Mouse (Mus musculus) stomach, embryonic 15.5 days (tissue): ENCODE measurements at regions not wholly inside any gene's neighbourhood (a gene's known extent, or its start where the extent isn't known, plus 50 kb on each side); places are given as distances from the start of the nearest gene placed in this dataset.

Experiments used
- ATAC-seq: fragments of 200-750 bp; cut with Nextera tagmentation; 2 replicates; pipeline ENCODE4 v1.8.0; 2017; ENCODE audit warnings: low read depth, moderate number of reproducible peaks, moderate TSS enrichment; ENCODE audit not compliant: insufficient read depth, low FRiP score
- H3K27ac ChIP-seq: fragments of 300-500 bp; sonication (generic); 2 replicates; pipeline ENCODE4 v1.5.1; 2015; ENCODE audit warnings: mild to moderate bottlenecking, inconsistent platforms
- H3K27me3 ChIP-seq: fragments of 300-500 bp; sonication (generic); replicated peaks from 2 replicates; pipeline ENCODE4 v1.6.1; 2015; ENCODE audit warnings: inconsistent platforms
- H3K36me3 ChIP-seq: fragments of 300-500 bp; sonication (generic); 2 replicates; pipeline ENCODE4 v1.6.1; 2015; ENCODE audit warnings: inconsistent platforms
- H3K4me1 ChIP-seq: fragments of 300-500 bp; sonication (generic); 2 replicates; pipeline ENCODE4 v1.6.1; 2015; ENCODE audit warnings: inconsistent platforms
- H3K4me2 ChIP-seq: fragments of 300-500 bp; sonication (generic); 2 replicates; pipeline ENCODE4 v1.6.1; 2015; ENCODE audit warnings: mild to moderate bottlenecking, inconsistent platforms
- H3K4me3 ChIP-seq: fragments of 300-500 bp; sonication (generic); replicated peaks from 2 replicates; pipeline ENCODE4 v1.5.1; 2015; ENCODE audit warnings: inconsistent platforms
- H3K9ac ChIP-seq: fragments of 300-500 bp; sonication (generic); 2 replicates; pipeline ENCODE4 v1.6.1; 2015; ENCODE audit warnings: inconsistent platforms
- H3K9me3 ChIP-seq: fragments of 300-500 bp; sonication (generic); 2 replicates; pipeline ENCODE4 v1.6.1; 2016; ENCODE audit warnings: inconsistent platforms
- WGBS: fragments of 180-500 bp; shearing (Covaris S2); methylation state at CpG from one replicate; pipeline ENCODE4 v1.1.7; 2015; 5-methylcytosine and 5-hydroxymethylcytosine counted together

DNA sequence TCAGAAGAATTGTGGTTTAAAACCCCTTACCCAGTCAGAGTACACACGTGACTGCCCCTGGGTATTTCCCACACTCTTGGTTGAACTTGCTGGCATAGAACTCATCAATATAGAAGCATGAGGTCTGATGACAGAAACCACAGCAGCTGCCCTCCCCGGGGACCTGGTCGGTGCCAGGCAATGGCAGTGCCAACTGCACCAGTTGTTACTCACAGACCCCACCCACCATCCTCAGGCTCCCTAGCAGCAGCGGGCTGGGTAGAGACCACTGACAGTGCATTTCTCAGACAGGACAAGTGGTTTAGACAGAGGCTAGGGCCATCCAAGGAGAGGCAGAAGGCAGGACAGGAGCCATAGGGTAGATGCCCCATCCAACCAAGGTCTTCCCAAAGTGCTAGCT, 144.7 kb upstream of the Lhx5 start:
- no peak overlapping the region for H3K4me2 ChIP-seq
- 0 out of 2 replicates have a peak, but pooled peaks cover 5% of the 10 kb centered on the region for H3K4me1 ChIP-seq
- no peak overlapping the region for H3K4me3 ChIP-seq
- ATAC-seq: no peak
- H3K9me3 ChIP-seq: no peaks in the 10 kb centered on the region
- peaks cover 19% of the 10 kb centered on the region for H3K27me3 ChIP-seq
- no peak overlapping the region for H3K27ac ChIP-seq
- 76% methylated on average over 4 of the region's 4 CpGs for WGBS
- no peak overlapping the region for H3K9ac ChIP-seq
- H3K36me3 ChIP-seq: no peaks in the 10 kb centered on the region

DNA sequence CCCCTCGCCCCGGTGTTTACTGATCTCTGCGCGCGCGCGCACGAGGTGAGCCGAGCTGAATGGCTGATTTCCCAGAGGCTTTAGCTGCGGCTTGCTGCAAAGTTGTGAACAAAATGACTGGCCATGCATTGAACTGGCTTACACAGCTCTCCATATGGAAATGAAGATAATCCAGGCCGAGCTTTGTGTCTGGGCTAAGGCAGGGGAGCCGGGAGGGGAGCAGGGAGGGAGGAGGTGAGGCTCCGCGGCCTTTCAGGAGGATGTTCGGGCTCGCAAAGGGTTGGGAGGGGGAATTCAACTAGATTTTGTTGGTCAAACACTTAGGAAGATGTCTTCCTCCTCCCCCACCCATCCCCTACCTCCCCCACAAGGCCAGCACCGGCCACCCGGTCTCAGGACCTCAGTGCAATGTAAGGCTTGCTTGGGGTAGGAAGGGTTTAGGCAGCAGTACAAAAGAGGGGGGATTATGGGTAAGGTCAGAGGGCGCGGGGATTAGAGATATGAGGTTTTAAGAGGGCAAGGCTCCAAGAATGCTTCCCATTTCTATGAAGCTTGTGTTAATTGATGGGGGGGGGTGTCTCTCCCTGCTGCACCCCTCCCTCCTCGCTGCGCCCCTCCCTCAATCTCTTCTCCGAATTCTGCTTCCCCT, 143.3 kb upstream of the Lhx5 start:
- no peak overlapping the region for H3K9ac ChIP-seq
- H3K27ac ChIP-seq: no peak overlapping the region
- H3K36me3 ChIP-seq: no peaks in the 10 kb centered on the region
- 12% methylated on average over 23 of the region's 23 CpGs for WGBS
- H3K4me3 ChIP-seq: no peak overlapping the region
- H3K4me1 ChIP-seq: 0 out of 2 replicates have a peak, but pooled peaks cover 5% of the 10 kb centered on the region
- no peak for ATAC-seq
- H3K9me3 ChIP-seq: no peaks in the 10 kb centered on the region
- H3K27me3 ChIP-seq: peaks cover 11% of the 10 kb centered on the region; the same call in 1 of the 2 replicates
- H3K4me2 ChIP-seq: 0 out of 2 replicates have a peak overlapping the region, but pooled peaks have one; percentile 10

DNA sequence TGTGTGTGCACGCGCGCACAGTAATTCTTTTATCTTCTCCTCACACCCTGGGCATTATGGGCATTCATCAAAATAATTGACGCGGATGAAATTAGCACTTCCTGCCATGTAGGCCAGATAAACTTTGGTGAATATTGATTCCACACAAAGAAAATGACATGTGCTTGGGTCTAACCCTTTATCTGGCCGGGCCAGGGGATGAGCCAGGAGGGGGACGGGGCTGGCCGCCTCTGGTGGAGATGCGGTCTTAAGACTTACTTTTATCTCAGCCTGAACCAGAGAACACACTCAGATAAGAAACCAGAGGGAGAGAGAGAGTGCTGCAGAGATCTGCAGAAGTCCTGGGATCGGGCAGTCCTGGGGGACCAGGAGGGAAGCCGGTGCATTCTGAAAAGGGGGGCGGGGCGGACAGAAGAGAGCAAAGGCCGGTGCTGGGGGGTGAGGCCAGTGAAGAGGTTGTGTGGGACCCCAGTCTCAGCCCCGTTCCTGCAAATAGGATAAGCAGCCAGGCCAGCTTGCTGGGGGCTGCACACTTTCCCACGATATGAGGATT, 136.9 kb upstream of the Lhx5 start:
- ATAC-seq: no peak
- 42% methylated on average over 16 of the region's 16 CpGs for WGBS
- no peak overlapping the region for H3K4me2 ChIP-seq
- peaks cover 8% of the 10 kb centered on the region; the same call in 1 of the 2 replicates for H3K27me3 ChIP-seq
- no peaks in the 10 kb centered on the region for H3K9me3 ChIP-seq
- H3K4me3 ChIP-seq: no peak overlapping the region
- no peak overlapping the region for H3K9ac ChIP-seq
- H3K4me1 ChIP-seq: no peaks in the 10 kb centered on the region
- no peaks in the 10 kb centered on the region for H3K36me3 ChIP-seq
- H3K27ac ChIP-seq: no peak overlapping the region

DNA sequence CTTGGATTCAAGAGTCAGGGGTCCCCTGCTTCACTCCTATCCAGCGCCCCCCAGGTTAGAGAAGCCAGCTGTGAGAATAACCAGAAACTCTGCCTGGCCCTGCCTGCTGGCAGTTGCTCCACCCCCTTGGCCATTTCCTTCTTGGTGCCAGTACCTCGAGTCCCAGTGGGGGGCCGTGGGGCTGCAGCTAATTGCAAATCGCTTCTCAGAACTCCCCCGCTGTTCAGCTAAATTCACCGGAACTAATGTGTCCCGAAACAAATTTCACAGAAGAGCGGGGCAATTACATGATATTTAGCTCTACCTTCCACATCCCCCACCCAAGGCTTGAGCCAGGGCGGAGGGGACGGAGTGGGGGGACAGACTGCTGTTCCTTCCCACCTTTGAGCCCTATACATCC, 134.3 kb upstream of the Lhx5 start:
- no peak overlapping the region for H3K9ac ChIP-seq
- H3K4me2 ChIP-seq: no peak overlapping the region
- H3K4me3 ChIP-seq: no peak overlapping the region
- H3K27ac ChIP-seq: no peak overlapping the region
- H3K4me1 ChIP-seq: 0 out of 2 replicates have a peak, but pooled peaks cover under 1% of the 10 kb centered on the region
- no peaks in the 10 kb centered on the region for H3K36me3 ChIP-seq
- ATAC-seq: no peak
- WGBS: 18% methylated on average over 10 of the region's 10 CpGs
- H3K9me3 ChIP-seq: no peaks in the 10 kb centered on the region
- H3K27me3 ChIP-seq: peaks cover 31% of the 10 kb centered on the region

DNA sequence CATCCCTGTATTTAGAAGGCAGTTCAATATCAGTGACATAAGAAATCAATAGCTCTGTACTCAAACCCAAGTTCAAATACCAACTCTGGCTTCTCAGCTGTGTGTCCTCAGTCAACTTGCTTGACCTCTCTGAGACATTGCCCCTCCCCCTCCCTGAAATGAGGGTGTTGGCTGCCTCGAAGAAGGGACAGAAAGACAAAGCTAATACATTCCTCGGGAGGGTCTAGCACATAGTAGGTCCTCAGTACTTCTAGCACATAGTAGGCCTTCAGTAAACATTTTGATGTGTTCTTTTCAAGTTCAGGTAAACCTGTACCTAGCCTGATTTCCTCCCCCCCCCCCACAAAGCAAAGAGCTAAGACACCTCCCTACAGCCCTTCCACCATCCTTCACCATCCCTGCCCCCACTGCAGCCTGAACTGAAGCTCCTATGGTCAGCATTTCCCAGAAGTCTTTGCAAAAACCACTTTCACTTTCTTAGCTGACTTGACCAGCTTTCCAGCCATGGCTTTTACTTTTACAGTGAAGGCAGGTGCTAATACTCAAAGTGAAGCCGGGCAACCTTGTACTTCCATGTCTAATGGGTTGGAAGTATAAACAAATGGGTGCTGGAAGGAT, 133.7 kb upstream of the Lhx5 start:
- 35% methylated on average over 3 of the region's 3 CpGs for WGBS
- no peak for ATAC-seq
- Histone ChIP-seq H3K9me3 (no peaks in the 10 kb centered on the region), H3K4me2 (no peak overlapping the region), H3K27ac (no peak overlapping the region), H3K9ac (no peak overlapping the region), H3K36me3 (no peaks in the 10 kb centered on the region), H3K4me1 (0 out of 2 replicates have a peak, but pooled peaks cover 5% of the 10 kb centered on the region), H3K27me3 (peaks cover 37% of the 10 kb centered on the region), H3K4me3 (no peak overlapping the region)

DNA sequence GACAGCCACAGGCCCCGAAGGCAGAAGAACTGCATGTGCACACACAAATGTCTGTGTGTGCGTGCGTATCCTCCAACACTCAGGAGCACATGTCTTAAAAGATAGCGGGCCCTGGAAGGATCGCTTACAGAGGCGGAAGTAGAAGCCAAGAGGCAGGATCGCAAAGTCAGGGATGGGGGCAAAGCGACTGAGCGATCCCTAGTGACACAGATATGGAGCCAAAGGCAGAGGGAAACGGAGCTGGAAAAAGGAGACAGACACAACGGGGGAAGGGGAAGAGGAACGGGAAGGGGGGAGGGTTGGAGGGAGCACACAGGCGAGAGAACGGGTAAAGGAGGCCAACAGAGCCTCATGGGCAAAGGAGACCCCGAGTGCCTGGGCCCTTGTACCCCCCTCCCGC, 129.8 kb upstream of the Lhx5 start:
- Histone ChIP-seq H3K4me1 (0 out of 2 replicates have a peak, but pooled peaks cover 5% of the 10 kb centered on the region), H3K27ac (no peak overlapping the region), H3K36me3 (no peaks in the 10 kb centered on the region), H3K27me3 (peaks cover 58% of the 10 kb centered on the region), H3K9ac (no peak overlapping the region), H3K4me2 (peak overlapping the region; percentile 61), H3K4me3 (peak overlapping the region; percentile 35; the same call in 1 of the 2 replicates), H3K9me3 (no peaks in the 10 kb centered on the region)
- WGBS: 8% methylated on average over 15 of the region's 16 CpGs
- ATAC-seq: no peak

DNA sequence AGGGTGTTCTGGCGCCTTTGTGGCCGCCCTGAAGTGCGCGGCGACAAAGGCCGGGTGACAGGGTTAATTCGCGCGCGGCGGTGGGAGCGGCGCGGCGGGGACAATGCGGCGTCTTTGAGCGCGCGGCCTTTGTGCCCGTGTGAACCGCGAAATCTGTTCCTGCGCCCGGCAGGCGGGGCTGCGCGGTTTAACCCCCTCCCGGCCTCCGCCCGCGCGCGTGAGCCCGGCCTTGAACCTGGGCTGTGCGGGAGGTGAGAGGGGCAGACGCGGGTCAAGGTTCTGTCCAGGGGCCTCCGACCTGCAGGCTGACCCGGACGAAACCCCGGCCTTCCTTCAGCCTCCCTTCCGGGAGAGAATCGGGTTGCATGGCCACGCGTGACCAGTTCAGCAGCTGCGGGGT, 129.2 kb upstream of the Lhx5 start:
- Histone ChIP-seq H3K9me3 (no peaks in the 10 kb centered on the region), H3K9ac (no peak overlapping the region), H3K4me2 (peak overlapping the region; percentile 61), H3K4me3 (peak overlapping the region; percentile 35), H3K4me1 (0 out of 2 replicates have a peak, but pooled peaks cover 5% of the 10 kb centered on the region), H3K27me3 (peaks cover 58% of the 10 kb centered on the region), H3K27ac (no peak overlapping the region), H3K36me3 (no peaks in the 10 kb centered on the region)
- no peak for ATAC-seq
- 3% methylated on average over 46 of the region's 47 CpGs for WGBS

DNA sequence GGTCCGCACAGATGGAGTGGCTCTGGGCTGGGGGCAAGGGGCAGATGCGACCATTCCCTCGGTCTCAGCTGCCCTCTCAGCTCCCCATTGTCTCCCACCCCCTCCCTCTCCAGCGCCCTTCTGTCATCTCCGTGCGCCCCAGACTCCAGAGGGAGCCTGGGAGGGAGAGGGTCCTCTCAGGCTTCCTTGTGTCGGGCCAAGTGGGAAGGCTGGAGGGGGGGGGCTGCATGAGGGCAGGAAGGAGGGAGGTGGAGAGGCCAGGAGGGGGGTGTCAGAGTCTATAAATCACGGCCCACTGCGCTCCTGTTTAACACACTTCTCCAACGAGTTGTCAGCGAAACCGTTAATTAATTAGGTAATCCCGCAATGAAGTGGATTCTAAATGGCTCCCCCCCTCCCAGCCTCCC, 127.2 kb upstream of the Lhx5 start:
- Histone ChIP-seq H3K27ac (no peak overlapping the region), H3K9ac (no peak overlapping the region), H3K9me3 (no peaks in the 10 kb centered on the region), H3K4me1 (0 out of 2 replicates have a peak, but pooled peaks cover 5% of the 10 kb centered on the region), H3K36me3 (no peaks in the 10 kb centered on the region), H3K4me2 (peak overlapping the region; percentile 5; the same call in 1 of the 2 replicates), H3K4me3 (no peak overlapping the region; the same call in 1 of the 2 replicates), H3K27me3 (peaks cover 58% of the 10 kb centered on the region)
- no peak for ATAC-seq
- 10% methylated on average over 12 of the region's 13 CpGs for WGBS

DNA sequence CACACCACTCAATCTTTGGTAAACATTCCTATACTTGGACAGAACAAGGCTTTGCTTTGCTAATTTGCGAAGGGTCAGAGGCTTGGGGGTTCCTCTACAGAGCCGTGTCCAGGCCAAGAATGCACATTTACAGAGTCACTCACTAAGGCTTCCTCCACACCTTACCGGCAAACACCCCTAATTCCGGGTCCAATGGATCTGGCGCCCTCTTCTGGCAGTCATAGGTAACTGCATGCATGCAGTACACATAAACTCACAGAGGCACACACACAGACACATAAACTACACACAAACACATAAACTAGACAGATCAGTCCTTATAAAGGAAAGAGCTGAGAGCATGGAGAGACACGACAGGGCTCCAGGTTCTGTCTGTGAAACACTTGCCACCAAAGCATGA, 119.2 kb upstream of the Lhx5 start:
- H3K27me3 ChIP-seq: no peaks in the 10 kb centered on the region
- no peak overlapping the region for H3K27ac ChIP-seq
- no peaks in the 10 kb centered on the region for H3K36me3 ChIP-seq
- no peak overlapping the region for H3K9ac ChIP-seq
- no peaks in the 10 kb centered on the region for H3K4me1 ChIP-seq
- ATAC-seq: no peak
- H3K9me3 ChIP-seq: no peaks in the 10 kb centered on the region
- H3K4me2 ChIP-seq: no peak overlapping the region
- 83% methylated on average over 6 of the region's 6 CpGs for WGBS
- no peak overlapping the region for H3K4me3 ChIP-seq

DNA sequence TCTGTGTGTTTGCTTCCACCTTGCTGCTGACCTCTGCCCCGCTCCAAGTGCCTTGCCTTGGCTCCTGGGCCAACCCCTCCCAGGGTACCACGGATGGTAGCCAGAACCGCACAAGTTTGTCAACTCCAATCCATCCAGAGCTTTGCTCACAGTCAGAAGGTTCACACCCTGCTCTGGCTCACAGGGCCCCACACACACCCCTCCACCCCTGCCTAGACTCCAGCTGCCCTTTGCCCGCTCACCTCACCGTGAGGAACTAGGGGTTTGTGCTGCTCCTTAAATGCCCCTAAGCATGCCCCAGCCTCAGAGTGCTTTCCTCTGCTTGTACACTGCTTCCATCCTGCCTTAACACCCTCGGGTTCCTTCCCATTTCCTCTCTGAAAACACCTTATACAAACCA, 117.5 kb upstream of the Lhx5 start:
- H3K27ac ChIP-seq: no peak overlapping the region
- H3K4me3 ChIP-seq: no peak overlapping the region
- H3K36me3 ChIP-seq: no peaks in the 10 kb centered on the region
- no peaks in the 10 kb centered on the region for H3K4me1 ChIP-seq
- H3K9ac ChIP-seq: no peak overlapping the region
- 70% methylated on average over 6 of the region's 6 CpGs for WGBS
- H3K4me2 ChIP-seq: no peak overlapping the region
- H3K27me3 ChIP-seq: no peaks in the 10 kb centered on the region
- no peak; the same call in 1 of the 2 replicates for ATAC-seq
- no peaks in the 10 kb centered on the region for H3K9me3 ChIP-seq

DNA sequence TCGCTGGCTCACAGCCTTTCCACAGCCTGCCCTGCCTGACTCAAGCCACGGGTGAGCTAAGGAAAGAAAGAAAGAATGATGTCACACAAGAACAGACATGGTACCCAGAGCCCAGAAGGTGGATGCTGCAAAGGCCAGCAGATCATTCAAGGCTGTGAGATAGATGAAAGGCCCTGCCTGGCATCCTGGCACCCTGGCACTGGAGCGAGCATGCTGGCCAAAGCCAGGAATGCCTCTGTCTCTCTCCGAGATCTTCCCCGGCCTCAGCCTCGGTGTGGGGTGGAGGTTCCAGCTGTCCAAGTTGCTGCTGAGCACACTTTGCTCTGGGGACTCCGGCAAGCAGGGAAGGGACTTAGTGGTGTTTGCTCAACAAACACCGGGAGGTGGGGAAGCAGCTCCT, 116.4 kb upstream of the Lhx5 start:
- no peaks in the 10 kb centered on the region for H3K9me3 ChIP-seq
- H3K4me1 ChIP-seq: no peaks in the 10 kb centered on the region
- H3K36me3 ChIP-seq: no peaks in the 10 kb centered on the region
- H3K27ac ChIP-seq: no peak overlapping the region
- H3K9ac ChIP-seq: no peak overlapping the region
- WGBS: 52% methylated on average over 8 of the region's 8 CpGs
- H3K4me3 ChIP-seq: no peak overlapping the region
- no peak overlapping the region for H3K4me2 ChIP-seq
- H3K27me3 ChIP-seq: no peaks in the 10 kb centered on the region
- ATAC-seq: no peak

DNA sequence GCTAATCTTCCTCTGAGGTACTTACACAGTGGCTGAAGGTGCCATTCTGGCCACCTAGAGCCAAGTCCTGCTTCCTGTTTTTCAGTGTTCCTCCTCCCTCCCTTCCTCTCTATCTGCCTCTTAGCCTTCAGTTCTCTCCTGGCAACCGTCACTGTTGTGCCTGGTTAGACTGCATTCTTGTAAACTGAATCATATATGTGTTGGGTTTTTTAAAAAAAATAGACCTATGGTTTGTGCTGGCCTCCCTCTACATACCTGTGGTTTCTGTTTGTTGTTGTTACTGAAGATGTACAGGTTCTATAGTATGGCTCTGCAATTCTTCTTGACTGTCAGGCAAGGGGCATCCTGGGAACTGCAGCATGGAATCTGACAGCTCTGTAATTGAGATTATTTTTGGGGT, 112.5 kb upstream of the Lhx5 start:
- Histone ChIP-seq H3K4me2 (no peak overlapping the region), H3K4me3 (no peak overlapping the region), H3K27me3 (0 out of 2 replicates have a peak, but pooled peaks cover 13% of the 10 kb centered on the region), H3K9ac (no peak overlapping the region), H3K9me3 (no peaks in the 10 kb centered on the region), H3K36me3 (no peaks in the 10 kb centered on the region), H3K27ac (no peak overlapping the region), H3K4me1 (no peaks in the 10 kb centered on the region; the same call in 1 of the 2 replicates)
- 20% methylated on average over 1 of the region's 1 CpGs for WGBS
- no peak for ATAC-seq
